Mouse (Mus musculus): ENCODE measurements around the gene Aldh9a1.

Gene Aldh9a1

GRCm38 (mm10) chr1:167385211-167385610 lies 35.4 kb downstream of the Aldh9a1 start:
- DNase-seq = no peak

GRCm38 (mm10) chr1:167385636-167386035 lies 35.8 kb downstream of the Aldh9a1 start:
- no peak for DNase-seq

- no peak for DNase-seq
Observed at GRCm38 (mm10) chr1:167386466-167386865, 36.7 kb downstream of the Aldh9a1 start.

GRCm38 (mm10) chr1:167387310-167387709 lies 37.5 kb downstream of the Aldh9a1 start:
- DNase-seq = no peak

GRCm38 (mm10) chr1:167387796-167388195 lies 38.0 kb downstream of the Aldh9a1 start:
- DNase-seq = no peak

- DNase-seq = no peak
Observed at GRCm38 (mm10) chr1:167388571-167388970, 38.8 kb downstream of the Aldh9a1 start.

GRCm38 (mm10) chr1:167389584-167389983 lies 39.8 kb downstream of the Aldh9a1 start:
- no peak for DNase-seq

GRCm38 (mm10) chr1:167390381-167390780 lies 40.6 kb downstream of the Aldh9a1 start:
- no peak for DNase-seq

- no peak for DNase-seq
Observed at GRCm38 (mm10) chr1:167391241-167391640, 41.5 kb downstream of the Aldh9a1 start.

GRCm38 (mm10) chr1:167392031-167392640 lies 42.3 kb downstream of the Aldh9a1 start:
- no peak for DNase-seq

- peak; percentile 43 for DNase-seq
Observed at GRCm38 (mm10) chr1:167392687-167393086, 42.9 kb downstream of the Aldh9a1 start.

- DNase-seq = no peak
Observed at GRCm38 (mm10) chr1:167393281-167393680, 43.5 kb downstream of the Aldh9a1 start.

GRCm38 (mm10) chr1:167393683-167394492 lies 44.1 kb downstream of the Aldh9a1 start, which contains the start of gene Mgst3:
Mgst3 (minus strand) TSS chr1:167393841.
- DNase-seq = peak; percentile 94

- no peak for DNase-seq
Observed at GRCm38 (mm10) chr1:167405237-167405636, 55.4 kb downstream of the Aldh9a1 start.

- DNase-seq = no peak
Observed at GRCm38 (mm10) chr1:167409601-167410000, 59.8 kb downstream of the Aldh9a1 start.

- DNase-seq = no peak
Observed at GRCm38 (mm10) chr1:167411991-167412715, 62.4 kb downstream of the Aldh9a1 start.

GRCm38 (mm10) chr1:167414846-167415245 lies 65.1 kb downstream of the Aldh9a1 start:
- peak; percentile 46 for DNase-seq
